16 mouse cellular contexts compared by ENCODE assay signal in genomic region chr13:80334073-80334704, GRCm38 (mm10).
DNase-seq lines count a peak whose midpoint lies in the region; ATAC-seq and TF ChIP-seq lines count a peak whose summit lies in the region.
"Had no signal": no experiment of that assay in that cellular context is flagged by ENCODE, and none has a peak within 500 bp of the region (broad histone marks: within the 10 kb centered on the region; RNA-seq: fewer than 3 reads in every experiment).

No protein-coding gene starts in this region.

- H3K4me3 ChIP-seq in midbrain, embryonic 13.5 days (replicated peaks), result no peak overlapping the region
- no peak overlapping the region for H3K4me3 ChIP-seq in midbrain, embryonic 11.5 days (ENCODE audit: low read depth, low read length)
- no peak overlapping the region for H3K4me3 ChIP-seq in hindbrain, postnatal 0 days (ENCODE audit: low read length)
- H3K4me3 ChIP-seq in heart, embryonic 11.5 days (ENCODE audit: low read depth, low read length), result no peak overlapping the region
- H3K4me3 ChIP-seq: heart, embryonic 13.5 days; layer of hippocampus, adult 2 months; stomach, embryonic 15.5 days had no signal

- TF ChIP-seq CTCF in hindbrain, postnatal 0 days (IDR thresholded peaks at IDR 0.05; ENCODE audit: low read depth), result no peak

- H3K9me3 ChIP-seq in midbrain, embryonic 13.5 days, result no peaks in the 10 kb centered on the region
- no peaks in the 10 kb centered on the region for H3K9me3 ChIP-seq in midbrain, embryonic 11.5 days (ENCODE audit: control insufficient read depth, low read length)
- H3K9me3 ChIP-seq in hindbrain, postnatal 0 days (ENCODE audit: low read length), result no peaks in the 10 kb centered on the region
- no peaks in the 10 kb centered on the region for H3K9me3 ChIP-seq in heart, embryonic 11.5 days (replicated peaks; ENCODE audit: control insufficient read depth, low read length)
- H3K9me3 ChIP-seq: heart, embryonic 13.5 days; stomach, embryonic 15.5 days had no signal

- no peak overlapping the region for H3K9ac ChIP-seq in midbrain, embryonic 13.5 days (replicated peaks)
- no peak overlapping the region for H3K9ac ChIP-seq in midbrain, embryonic 11.5 days (ENCODE audit: low read length)
- H3K9ac ChIP-seq in hindbrain, postnatal 0 days (replicated peaks; ENCODE audit: low read length), result no peak overlapping the region
- no peak overlapping the region for H3K9ac ChIP-seq in heart, embryonic 11.5 days (ENCODE audit: low read depth, low read length)
- H3K9ac ChIP-seq: heart, embryonic 13.5 days; stomach, embryonic 15.5 days had no signal

- no peaks in the 10 kb centered on the region for H3K27me3 ChIP-seq in midbrain, embryonic 13.5 days
- H3K27me3 ChIP-seq in midbrain, embryonic 11.5 days (ENCODE audit: control insufficient read depth, insufficient read depth, low read length), result no peaks in the 10 kb centered on the region
- H3K27me3 ChIP-seq in hindbrain, postnatal 0 days (ENCODE audit: insufficient read depth, low read length), result no peaks in the 10 kb centered on the region
- no peaks in the 10 kb centered on the region for H3K27me3 ChIP-seq in heart, embryonic 11.5 days (ENCODE audit: control insufficient read depth, insufficient read depth, low read length)
- H3K27me3 ChIP-seq: CH12.LX; heart, embryonic 13.5 days; stomach, embryonic 15.5 days had no signal

- DNase-seq in embryo, embryonic 11 days, result peak; percentile 3
- DNase-seq in embryo, embryonic 10 days (ENCODE audit: low spot score), result no peak
- DNase-seq in midbrain, embryonic 11.5 days (ENCODE audit: low spot score, missing footprints), result no peak
- peak; percentile 66 for DNase-seq in hindbrain, postnatal 0 days (ENCODE audit: low spot score)
- DNase-seq in thymus, postnatal 4 days, result no peak
- DNase-seq: adrenal gland, postnatal 25 days; cerebellum, adult 9-11 months; kidney, adult 8-10 months; spleen, adult 18-20 months had no signal

- no peak overlapping the region for H3K4me2 ChIP-seq in midbrain, embryonic 13.5 days (replicated peaks)
- no peak overlapping the region for H3K4me2 ChIP-seq in midbrain, embryonic 11.5 days
- no peak overlapping the region for H3K4me2 ChIP-seq in hindbrain, postnatal 0 days (ENCODE audit: low read depth, low read length)
- H3K4me2 ChIP-seq in heart, embryonic 11.5 days, result no peak overlapping the region
- H3K4me2 ChIP-seq: heart, embryonic 13.5 days; stomach, embryonic 15.5 days had no signal

- 0 out of 2 replicates have a peak, but pooled peaks cover 2% of the 10 kb centered on the region for H3K4me1 ChIP-seq in midbrain, embryonic 13.5 days (replicated peaks)
- H3K4me1 ChIP-seq in midbrain, embryonic 11.5 days (ENCODE audit: control insufficient read depth, insufficient read depth, low read length), result no peaks in the 10 kb centered on the region
- no peaks in the 10 kb centered on the region for H3K4me1 ChIP-seq in hindbrain, postnatal 0 days (ENCODE audit: insufficient read depth, low read length)
- H3K4me1 ChIP-seq in heart, embryonic 11.5 days (ENCODE audit: control insufficient read depth, insufficient read depth, low read length), result no peaks in the 10 kb centered on the region
- H3K4me1 ChIP-seq: heart, embryonic 13.5 days; stomach, embryonic 15.5 days had no signal

- H3K36me3 ChIP-seq in midbrain, embryonic 13.5 days, result no peaks in the 10 kb centered on the region
- H3K36me3 ChIP-seq in midbrain, embryonic 11.5 days (ENCODE audit: control insufficient read depth, insufficient read depth, low read length), result no peaks in the 10 kb centered on the region
- H3K36me3 ChIP-seq in hindbrain, postnatal 0 days (ENCODE audit: insufficient read depth, low read length), result no peaks in the 10 kb centered on the region
- no peaks in the 10 kb centered on the region for H3K36me3 ChIP-seq in heart, embryonic 11.5 days (ENCODE audit: control insufficient read depth, insufficient read depth, low read length)
- H3K36me3 ChIP-seq: heart, embryonic 13.5 days; stomach, embryonic 15.5 days had no signal

- peak; percentile 53; the same call in 1 of the 2 replicates for ATAC-seq in midbrain, embryonic 13.5 days
- ATAC-seq in midbrain, embryonic 11.5 days (ENCODE audit: low FRiP score), result no peak
- ATAC-seq in hindbrain, postnatal 0 days, result peak; percentile 92
- ATAC-seq in heart, embryonic 11.5 days (replicated peaks; ENCODE audit: insufficient number of reproducible peaks, low FRiP score, low TSS enrichment), result no peak
- ATAC-seq in inflammation-experienced regulatory T-cells, adult 6 months, result no peak

- H3K27ac ChIP-seq in midbrain, embryonic 13.5 days, result no peak overlapping the region
- no peak overlapping the region for H3K27ac ChIP-seq in midbrain, embryonic 11.5 days (ENCODE audit: low read depth, low read length)
- H3K27ac ChIP-seq in hindbrain, postnatal 0 days, result no peak overlapping the region
- H3K27ac ChIP-seq in heart, embryonic 11.5 days (ENCODE audit: low read depth, low read length), result no peak overlapping the region
- H3K27ac ChIP-seq: heart, embryonic 13.5 days; layer of hippocampus, adult 2 months; stomach, embryonic 15.5 days had no signal

- 72% methylated on average over 5 of the region's 5 CpGs for WGBS in midbrain, embryonic 13.5 days
- WGBS in midbrain, embryonic 11.5 days, result 86% methylated on average over 5 of the region's 5 CpGs
- WGBS in hindbrain, postnatal 0 days, result 40% methylated on average over 5 of the region's 5 CpGs
- 77% methylated on average over 5 of the region's 5 CpGs for WGBS in heart, embryonic 11.5 days (ENCODE audit: insufficient replicate concordance)

Comparison
In these comparisons a context has a peak if more than half of its experiments do, and no peak if none do; other contexts are left out.
1. DNase-seq: peak in embryo, embryonic 11 days (single experiment) and hindbrain, postnatal 0 days (single experiment); none in embryo, embryonic 10 days (single experiment), midbrain, embryonic 11.5 days (single experiment) and thymus, postnatal 4 days (single experiment).
2. ATAC-seq: peak in midbrain, embryonic 13.5 days (single experiment) and hindbrain, postnatal 0 days (single experiment); none in midbrain, embryonic 11.5 days (single experiment), heart, embryonic 11.5 days (single experiment) and inflammation-experienced regulatory T-cells, adult 6 months (single experiment).